Mouse (Mus musculus): ENCODE data around the gene Ppp1r12b.

Gene Ppp1r12b

DNA sequence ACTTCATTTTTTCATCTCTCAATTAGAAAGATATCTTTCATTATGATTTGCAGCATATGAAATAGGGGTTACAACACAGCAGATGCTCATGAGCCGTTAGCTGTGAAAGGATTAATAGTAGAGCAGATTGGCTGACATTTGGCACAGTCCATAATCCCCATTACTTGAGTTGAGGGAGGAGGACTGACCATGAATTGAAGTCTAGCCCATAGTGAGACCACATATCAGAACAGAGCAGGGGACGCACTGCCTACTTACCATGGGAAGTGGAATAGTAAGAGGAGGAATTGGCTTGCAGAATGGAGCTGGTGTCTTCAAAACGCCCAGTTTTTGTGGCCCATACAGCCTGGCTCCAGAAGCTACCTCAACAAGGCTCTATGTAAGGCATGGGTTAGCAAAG is 159.2 kb downstream of the Ppp1r12b start:
- no peak for DNase-seq (ENCODE audit: low spot score in 2 of 2)

DNA sequence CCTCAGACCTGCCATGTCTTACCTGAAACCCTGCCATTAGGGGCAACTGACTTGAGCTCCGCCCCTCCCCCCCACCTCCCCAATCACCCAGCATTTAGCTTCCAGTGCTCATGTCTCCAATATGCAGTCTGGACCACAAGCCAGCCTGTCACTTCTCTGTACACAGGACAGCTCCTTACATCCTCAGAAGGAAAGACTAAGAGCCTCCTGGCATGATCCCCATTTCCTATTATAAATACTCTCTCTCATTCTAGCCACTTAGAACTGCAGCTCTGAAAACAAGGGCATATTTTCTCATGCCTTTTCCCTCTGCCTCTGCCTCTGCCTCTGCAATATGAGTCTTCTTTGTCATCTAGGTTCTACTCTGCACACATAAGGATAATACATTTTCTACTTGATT is 159.7 kb downstream of the Ppp1r12b start:
- no peak for DNase-seq (ENCODE audit: low spot score in 2 of 2)

DNA sequence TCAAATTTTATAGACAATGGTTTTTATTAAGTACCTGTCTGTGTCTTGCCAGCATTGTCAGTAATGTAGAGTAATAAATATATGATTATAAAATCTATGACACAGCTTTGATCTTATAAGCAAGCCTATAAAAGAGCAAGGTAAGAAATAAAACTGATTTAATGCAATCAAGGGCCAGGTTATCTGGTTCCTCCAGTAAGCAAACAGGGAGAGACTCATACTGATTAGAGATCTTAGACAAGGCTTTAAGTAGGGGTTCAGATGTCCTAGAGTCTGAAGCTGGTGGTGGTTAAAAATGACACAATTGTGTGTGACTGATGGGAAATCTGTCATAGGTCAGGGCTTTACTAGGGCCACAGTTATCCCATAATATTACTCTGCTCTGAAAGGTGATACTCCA is 164.3 kb downstream of the Ppp1r12b start:
- DNase-seq (ENCODE audit: low spot score in 2 of 2) = no peak

GRCm38 (mm10) chr1:134790716-134791439 is 164.9 kb downstream of the Ppp1r12b start:
- no peak for DNase-seq (ENCODE audit: low spot score in 2 of 2)

- no peak for DNase-seq (ENCODE audit: low spot score in 2 of 2)
Observed at GRCm38 (mm10) chr1:134788096-134788495, 167.6 kb downstream of the Ppp1r12b start.

GRCm38 (mm10) chr1:134784911-134785310 is 170.8 kb downstream of the Ppp1r12b start:
- DNase-seq (ENCODE audit: low spot score in 2 of 2) = no peak

DNA sequence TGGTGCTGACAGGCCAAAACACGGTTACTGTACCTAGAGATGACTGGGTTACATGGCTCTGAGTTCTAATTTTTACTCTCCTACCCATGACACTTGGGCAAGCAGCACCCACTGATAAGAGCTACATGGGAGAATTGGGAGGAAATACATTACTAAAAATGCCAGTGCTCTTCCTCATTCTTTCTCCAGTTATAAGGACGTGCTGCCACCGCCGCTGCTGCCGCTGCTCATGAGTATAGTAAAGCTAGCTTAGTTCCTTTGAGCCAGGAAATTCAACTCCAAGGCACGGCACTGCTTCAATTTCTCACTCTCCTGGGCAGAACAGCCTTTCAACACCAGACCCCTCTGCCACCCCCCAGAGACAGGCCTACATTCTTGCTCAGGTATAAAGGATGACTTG is 171.3 kb downstream of the Ppp1r12b start:
- DNase-seq (ENCODE audit: low spot score in 2 of 2) = no peak

DNA sequence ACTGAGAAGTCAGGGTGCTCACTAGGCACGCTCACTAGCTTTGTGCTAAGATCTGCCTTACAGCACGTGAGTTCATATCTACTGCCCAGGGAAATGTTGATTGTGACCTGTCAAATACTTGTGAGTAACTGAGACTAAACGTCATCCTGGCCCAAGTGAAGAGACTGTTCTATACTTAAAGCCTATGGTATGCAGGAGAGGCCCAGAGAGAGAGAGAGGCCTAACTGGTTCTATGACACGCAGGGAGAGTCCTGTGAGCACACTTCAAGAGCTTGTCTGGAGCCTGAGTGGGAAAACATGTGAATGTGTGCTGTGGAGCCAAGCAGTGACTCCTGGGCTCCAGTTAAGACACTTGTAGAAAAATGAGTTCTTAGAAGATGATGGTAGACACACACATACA is 171.8 kb downstream of the Ppp1r12b start:
- DNase-seq (ENCODE audit: low spot score in 2 of 2) = no peak

- no peak for DNase-seq (ENCODE audit: low spot score in 2 of 2)
Observed at GRCm38 (mm10) chr1:134782797-134783196, 172.9 kb downstream of the Ppp1r12b start.

DNA sequence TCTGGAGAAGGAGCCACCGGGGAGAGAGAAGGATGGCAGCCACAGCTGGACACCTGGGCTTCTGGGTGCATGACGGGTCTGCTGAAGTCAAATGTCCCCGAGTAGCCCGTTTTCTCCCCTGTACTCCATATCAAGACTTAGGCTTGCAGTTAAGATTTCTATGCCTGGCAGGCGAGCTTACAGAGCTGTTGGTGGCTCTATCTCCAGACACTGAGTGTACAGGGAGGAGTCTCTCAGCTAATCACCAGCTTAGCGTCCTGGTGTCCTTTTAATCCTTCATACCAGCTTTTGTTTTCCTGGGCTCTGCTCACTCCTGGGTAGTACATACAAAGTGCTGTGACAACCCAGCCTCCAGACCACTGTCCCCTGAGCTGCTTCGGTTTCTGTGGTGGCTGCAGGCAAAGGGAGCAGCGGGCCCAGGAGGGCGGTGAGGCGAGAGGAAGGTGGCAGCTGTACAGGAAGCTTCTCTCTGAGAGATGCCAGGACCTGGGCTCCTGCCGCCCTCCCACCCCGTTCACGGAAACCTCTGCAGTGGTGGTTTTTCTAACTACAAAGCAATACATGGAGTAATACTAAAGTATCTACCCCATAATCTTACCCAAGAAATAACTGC is 177.7 kb downstream of the Ppp1r12b start:
- DNase-seq (ENCODE audit: low spot score in 2 of 2) = no peak

DNA sequence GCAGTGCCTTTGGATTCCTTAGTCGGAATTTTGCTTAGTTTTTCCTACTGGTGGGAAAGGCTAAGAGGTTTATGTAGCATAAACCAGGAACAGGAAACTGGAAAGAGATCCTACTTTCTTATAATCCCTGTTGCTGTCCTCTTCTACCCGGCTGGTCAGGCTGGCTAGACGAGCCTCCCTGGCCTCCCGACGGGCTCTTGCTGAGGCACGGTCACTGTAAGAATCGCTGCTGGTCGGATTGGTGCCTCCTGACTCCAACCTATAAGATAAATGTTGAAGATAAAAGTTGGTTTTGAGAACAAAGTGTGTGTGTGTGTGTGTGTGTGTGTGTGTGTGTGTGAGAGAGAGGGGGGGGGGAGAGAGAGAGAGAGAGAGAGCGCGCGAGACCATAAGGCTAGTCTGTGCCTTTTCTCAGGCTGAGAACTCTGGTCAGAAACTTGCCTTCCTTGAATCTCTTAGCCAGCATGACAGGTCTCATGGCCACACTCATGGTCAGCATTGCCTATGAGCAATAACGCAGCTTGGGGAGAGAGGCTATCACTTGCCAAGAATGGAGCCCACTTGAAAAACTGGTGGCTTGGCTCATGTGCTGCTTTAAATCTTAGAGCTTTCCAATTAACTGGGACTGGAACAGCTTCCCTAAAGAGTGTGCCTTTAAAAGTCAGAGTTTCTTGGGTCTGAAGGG is 178.4 kb downstream of the Ppp1r12b start:
- no peak for DNase-seq (ENCODE audit: low spot score in 2 of 2)

- DNase-seq (ENCODE audit: low spot score in 2 of 2) = no peak
Observed at GRCm38 (mm10) chr1:134775631-134776030, 180.1 kb downstream of the Ppp1r12b start.

GRCm38 (mm10) chr1:134774728-134775287 is 180.9 kb downstream of the Ppp1r12b start:
- no peak for DNase-seq (ENCODE audit: low spot score in 2 of 2)

GRCm38 (mm10) chr1:134774247-134774646 is 181.5 kb downstream of the Ppp1r12b start:
- DNase-seq (ENCODE audit: low spot score in 2 of 2) = no peak

GRCm38 (mm10) chr1:134773256-134773655 is 182.5 kb downstream of the Ppp1r12b start:
- no peak for DNase-seq (ENCODE audit: low spot score in 2 of 2)

GRCm38 (mm10) chr1:134772821-134773220 is 182.9 kb downstream of the Ppp1r12b start:
- DNase-seq (ENCODE audit: low spot score in 2 of 2) = no peak

GRCm38 (mm10) chr1:134771999-134772398 is 183.7 kb downstream of the Ppp1r12b start:
- no peak for DNase-seq (ENCODE audit: low spot score in 2 of 2)

- no peak for DNase-seq (ENCODE audit: low spot score in 2 of 2)
Observed at GRCm38 (mm10) chr1:134771353-134771752, 184.4 kb downstream of the Ppp1r12b start.

GRCm38 (mm10) chr1:134770312-134770711 is 185.4 kb downstream of the Ppp1r12b start:
- no peak for DNase-seq (ENCODE audit: low spot score in 2 of 2)

DNA sequence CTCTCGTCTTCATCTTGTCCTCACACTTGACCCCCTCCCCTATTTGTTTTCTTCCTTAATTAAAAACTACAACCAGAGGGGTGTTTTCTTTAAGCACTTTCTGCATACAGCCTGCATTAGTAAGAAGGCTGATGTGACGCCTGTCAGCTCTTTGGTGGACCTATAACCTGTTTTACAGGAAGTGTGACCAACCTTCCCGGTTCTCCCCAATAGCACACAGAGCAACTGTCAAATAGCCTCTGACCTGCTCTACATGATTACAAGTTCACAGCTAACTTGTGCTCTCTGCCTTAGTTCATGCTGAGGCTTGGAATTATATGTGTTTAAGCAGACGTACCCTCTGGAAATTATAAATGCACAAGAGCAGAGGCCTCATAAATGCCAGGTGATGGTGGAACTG is 189.3 kb downstream of the Ppp1r12b start:
- no peak for DNase-seq (ENCODE audit: low spot score in 2 of 2)

DNA sequence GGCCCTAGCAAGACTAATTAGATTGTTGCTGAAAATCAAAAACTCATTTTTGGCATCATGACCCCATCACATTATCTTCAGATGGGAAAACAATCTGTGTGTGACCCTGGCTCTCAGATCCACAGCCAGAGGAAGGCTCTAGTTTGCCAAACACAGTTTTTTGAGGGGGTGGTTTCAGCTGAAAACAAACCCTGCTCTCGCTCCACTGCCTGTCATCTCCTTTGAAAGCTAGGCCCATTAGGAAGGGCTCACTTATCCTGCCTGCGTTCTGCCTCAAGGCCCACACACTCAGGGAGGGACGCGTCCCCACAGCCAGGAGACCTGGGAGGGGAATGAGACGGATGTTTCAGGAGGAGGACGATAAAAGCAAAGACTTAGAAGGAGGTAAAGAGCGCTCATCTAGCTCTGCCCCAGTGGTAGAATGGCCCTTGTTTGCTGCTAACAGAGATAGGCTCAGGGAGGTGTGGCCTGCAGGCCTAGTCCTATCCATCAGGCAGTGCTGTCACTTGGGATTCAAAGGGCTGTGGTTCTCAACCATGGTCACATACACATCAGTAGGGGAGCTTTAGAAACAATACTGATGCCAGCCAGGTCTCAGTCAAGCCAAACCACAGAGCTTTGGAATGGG is 190.8 kb downstream of the Ppp1r12b start:
- DNase-seq (ENCODE audit: low spot score in 2 of 2) = no peak

DNA sequence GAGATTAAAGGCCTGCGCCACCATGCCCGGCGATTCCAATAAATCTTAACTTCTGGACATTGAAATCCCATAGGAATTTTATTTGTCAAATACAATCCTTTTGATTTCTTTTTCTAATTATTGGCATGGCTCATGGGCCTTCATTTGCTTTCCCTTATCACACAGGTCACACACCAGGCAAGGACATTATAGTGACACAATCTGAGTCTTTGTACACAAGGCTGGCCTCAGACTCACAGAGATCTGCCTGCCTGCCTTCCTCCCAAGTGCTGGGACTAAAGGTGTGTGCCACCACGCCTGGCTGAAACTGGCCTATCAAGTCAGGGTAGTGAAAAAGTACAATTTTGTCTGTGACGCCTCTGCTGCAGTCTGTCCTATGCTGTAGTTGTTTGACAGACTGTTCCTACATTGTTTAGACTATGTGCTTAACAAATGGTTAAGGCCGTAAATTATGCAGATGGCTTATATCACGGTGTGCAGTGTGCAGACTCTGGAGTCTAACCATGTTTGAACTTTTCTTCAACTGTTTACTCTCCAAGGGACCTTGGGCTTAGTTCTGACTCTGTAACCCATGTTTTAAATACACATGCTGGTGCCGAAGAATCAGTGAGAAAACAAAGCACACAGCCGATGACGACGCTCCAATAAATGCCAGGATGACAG is 191.8 kb downstream of the Ppp1r12b start:
- no peak for DNase-seq (ENCODE audit: low spot score in 2 of 2)

Data from right cerebral cortex, adult 2 months (tissue).